Mouse (Mus musculus): ENCODE measurements around the gene Tex101. TPM values are rescaled to one million over a fixed set of nuclear protein-coding genes. Genes with fewer than 3 reads are reported as not detected.

The Tex101 gene
- total and polyA plus RNA-seq, 2 experiments from 2014 or later: not detected

DNA sequence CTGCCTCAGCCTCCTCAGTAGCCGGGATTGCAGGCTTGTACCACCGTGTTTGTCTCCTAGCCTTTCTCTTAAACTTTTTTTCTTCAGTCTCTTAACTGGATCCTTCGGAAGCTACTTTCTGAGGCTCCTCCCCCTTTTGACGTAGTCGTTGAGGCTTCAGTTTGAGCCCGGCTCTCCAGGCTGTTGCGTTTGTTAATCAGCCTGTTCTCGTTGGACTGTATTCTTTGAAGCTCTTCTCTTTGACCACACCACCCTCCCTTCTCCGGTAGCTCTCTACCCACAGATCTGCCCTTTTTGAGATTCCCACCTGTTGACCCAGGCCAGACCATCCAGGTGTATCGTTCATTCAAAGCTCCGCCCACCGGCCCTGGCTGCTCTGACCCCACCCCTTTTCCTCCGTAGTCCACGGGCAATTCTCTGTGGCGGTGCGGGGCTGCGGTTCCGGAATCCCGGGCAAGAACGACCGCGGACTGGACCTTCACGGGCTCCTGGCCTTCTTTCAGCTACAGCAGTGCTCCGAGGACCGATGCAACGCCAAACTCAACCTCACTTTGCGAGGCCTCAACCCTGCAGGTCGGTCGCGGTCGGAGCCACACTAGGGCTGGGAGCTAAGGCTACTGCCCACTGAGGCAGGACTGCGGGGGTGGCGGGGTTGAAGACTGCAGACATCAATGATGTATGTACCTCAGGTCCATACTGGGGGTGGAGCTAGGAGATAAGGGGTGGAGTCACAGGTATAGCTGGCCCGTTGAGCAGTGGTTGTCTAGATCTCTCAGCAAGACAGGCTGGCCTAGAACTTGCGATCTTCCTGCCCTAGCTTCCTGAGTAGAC lies 38.2 kb downstream of the Tex101 start:
- no peak for TF ChIP-seq CTCF (IDR thresholded peaks at IDR 0.05)
- peak overlapping the region; percentile 82 for H3K4me2 ChIP-seq (ENCODE audit: low read depth, low read length, poor library complexity, severe bottlenecking)
- no peaks in the 10 kb centered on the region for H3K4me1 ChIP-seq (ENCODE audit: insufficient read depth, low read length)
- H3K27ac ChIP-seq (ENCODE audit: low read depth, low read length): no peak overlapping the region
- no peaks in the 10 kb centered on the region for H3K36me3 ChIP-seq (ENCODE audit: insufficient read depth, low read length)
- no peaks in the 10 kb centered on the region for H3K9me3 ChIP-seq (ENCODE audit: low read length)
- H3K4me3 ChIP-seq (ENCODE audit: low read depth, low read length): peak overlapping the region; percentile 42
- peak; percentile 36; the same call in 1 of the 2 replicates for ATAC-seq (ENCODE audit: low FRiP score)
- peaks cover 35% of the 10 kb centered on the region for H3K27me3 ChIP-seq (ENCODE audit: insufficient read depth, low read length)
- H3K9ac ChIP-seq (replicated peaks; ENCODE audit: low read length, poor library complexity, severe bottlenecking): 0 out of 2 replicates have a peak overlapping the region, but pooled peaks have one; percentile 36
- 4% methylated on average over 35 of the region's 35 CpGs for WGBS
- no peak for DNase-seq (ENCODE audit: low spot score)

DNA sequence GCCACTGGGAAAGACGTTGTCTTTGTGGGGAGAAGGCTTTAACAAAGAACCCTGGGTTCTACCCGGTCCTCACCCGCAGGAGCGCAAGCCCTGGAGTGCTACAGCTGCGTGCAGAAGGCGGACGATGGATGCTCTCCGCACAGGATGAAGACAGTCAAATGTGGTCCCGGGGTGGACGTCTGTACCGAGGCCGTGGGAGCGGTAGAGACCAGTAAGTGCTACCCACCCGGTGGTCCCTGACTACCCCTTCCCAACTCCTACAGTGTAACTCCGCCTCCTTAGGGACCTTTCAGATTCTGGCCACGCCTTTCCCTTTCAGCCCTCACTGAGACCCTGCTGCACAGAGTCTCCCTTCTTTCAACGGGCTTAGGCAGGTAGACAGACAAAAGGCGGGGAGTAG lies 39.4 kb downstream of the Tex101 start:
- Histone ChIP-seq H3K9ac (replicated peaks; ENCODE audit: low read length, poor library complexity, severe bottlenecking) (no peak overlapping the region), H3K36me3 (ENCODE audit: insufficient read depth, low read length) (no peaks in the 10 kb centered on the region), H3K27ac (ENCODE audit: low read depth, low read length) (no peak overlapping the region), H3K4me2 (ENCODE audit: low read depth, low read length, poor library complexity, severe bottlenecking) (peak overlapping the region; percentile 82), H3K4me3 (ENCODE audit: low read depth, low read length) (0 out of 2 replicates have a peak overlapping the region, but pooled peaks have one; percentile 8), H3K4me1 (ENCODE audit: insufficient read depth, low read length) (no peaks in the 10 kb centered on the region), H3K27me3 (ENCODE audit: insufficient read depth, low read length) (peaks cover 35% of the 10 kb centered on the region), H3K9me3 (ENCODE audit: low read length) (no peaks in the 10 kb centered on the region)
- WGBS: under 1% methylated on average over 18 of the region's 18 CpGs
- TF ChIP-seq CTCF (IDR thresholded peaks at IDR 0.05): no peak
- no peak for DNase-seq (ENCODE audit: low spot score)
- no peak for ATAC-seq (ENCODE audit: low FRiP score)

DNA sequence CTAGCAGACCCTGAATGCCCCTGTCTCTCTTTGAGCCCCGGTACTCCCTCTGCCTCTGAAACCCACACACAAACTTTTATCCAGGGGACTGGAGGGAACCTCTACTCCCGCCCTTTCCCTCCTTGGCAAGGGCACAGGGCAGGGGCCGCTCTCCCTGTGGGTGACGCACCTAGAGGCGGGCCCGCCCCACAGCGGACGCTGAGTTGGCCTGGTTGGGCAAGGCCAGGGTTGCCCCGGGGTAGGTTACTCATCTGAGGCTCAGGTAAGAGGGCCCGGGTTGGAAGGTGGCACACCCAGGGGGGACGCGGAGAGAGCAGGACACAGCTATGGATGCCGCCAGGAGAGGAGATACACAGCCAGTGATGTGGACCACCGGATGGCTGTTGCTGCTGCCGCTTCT lies 40.2 kb downstream of the Tex101 start, which contains the start of gene Lypd3:
TSS of gene Lypd3 (plus strand) at position 287 of the 400 bp plus-strand sequence.
- no peak within 1 kb of the TSS for H3K27ac ChIP-seq (ENCODE audit: low read depth, low read length)
- TF ChIP-seq CTCF (IDR thresholded peaks at IDR 0.05): no peak
- no peaks in the 10 kb centered on the region for H3K36me3 ChIP-seq (ENCODE audit: insufficient read depth, low read length)
- ATAC-seq (ENCODE audit: low FRiP score) (no peak), DNase-seq (ENCODE audit: low spot score) (no peak)
- 22% methylated on average over 15 of the region's 15 CpGs for WGBS
- no peak within 1 kb of the TSS for H3K9ac ChIP-seq (replicated peaks; ENCODE audit: low read length, poor library complexity, severe bottlenecking)
- H3K4me3 ChIP-seq (ENCODE audit: low read depth, low read length): 0 out of 2 replicates have a peak within 1 kb of the TSS, but pooled peaks have one; percentile 8
- H3K4me2 ChIP-seq (ENCODE audit: low read depth, low read length, poor library complexity, severe bottlenecking): peak within 1 kb of the TSS; percentile 82
- H3K9me3 ChIP-seq (ENCODE audit: low read length): no peaks in the 10 kb centered on the region
- H3K4me1 ChIP-seq (ENCODE audit: insufficient read depth, low read length): no peaks in the 10 kb centered on the region
- peaks cover 35% of the 10 kb centered on the region for H3K27me3 ChIP-seq (ENCODE audit: insufficient read depth, low read length)

DNA sequence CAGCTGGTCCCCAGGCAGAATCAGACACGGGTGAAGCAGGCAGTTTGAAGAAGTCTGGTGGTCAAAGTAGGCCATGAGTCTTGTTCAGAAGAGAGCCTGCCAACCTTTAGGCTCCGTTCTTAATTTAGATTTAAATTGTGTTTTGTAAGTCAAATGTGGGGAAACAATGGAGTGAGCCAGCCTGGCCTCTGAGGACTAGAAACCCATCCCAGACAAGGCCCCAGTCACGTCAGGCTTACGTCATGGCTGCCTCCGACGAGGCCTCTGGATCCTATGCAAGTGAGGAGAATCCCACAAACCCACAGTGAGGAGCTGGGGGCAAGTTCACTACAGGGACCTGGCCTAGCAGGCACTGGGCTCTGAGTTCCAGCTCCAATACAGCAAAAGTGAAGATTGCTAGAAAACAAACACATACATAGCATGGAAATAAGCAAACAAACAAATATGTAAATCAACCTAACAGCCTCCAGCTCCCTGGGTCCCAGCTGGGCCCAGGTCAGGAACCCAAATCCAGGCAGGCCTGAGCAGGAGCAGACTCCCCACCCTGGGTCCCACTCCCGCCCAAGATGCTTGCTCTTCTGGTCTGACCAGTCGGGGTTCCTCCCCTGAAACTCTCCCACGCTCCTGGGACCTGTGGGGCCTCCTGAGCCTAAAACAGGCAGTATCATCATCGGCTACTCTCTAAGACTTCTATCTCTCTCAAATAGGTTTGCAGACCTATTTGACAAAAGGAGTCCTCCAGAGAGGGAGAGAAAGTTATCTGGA lies 46.2 kb downstream of the Tex101 start:
- no peak for TF ChIP-seq CTCF (IDR thresholded peaks at IDR 0.05)
- Histone ChIP-seq H3K9ac (replicated peaks; ENCODE audit: low read length, poor library complexity, severe bottlenecking) (no peak overlapping the region), H3K27ac (ENCODE audit: low read depth, low read length) (no peak overlapping the region), H3K4me3 (ENCODE audit: low read depth, low read length) (no peak overlapping the region), H3K36me3 (ENCODE audit: insufficient read depth, low read length) (no peaks in the 10 kb centered on the region), H3K9me3 (ENCODE audit: low read length) (no peaks in the 10 kb centered on the region), H3K4me2 (ENCODE audit: low read depth, low read length, poor library complexity, severe bottlenecking) (no peak overlapping the region), H3K27me3 (ENCODE audit: insufficient read depth, low read length) (no peaks in the 10 kb centered on the region), H3K4me1 (ENCODE audit: insufficient read depth, low read length) (no peaks in the 10 kb centered on the region)
- 73% methylated on average over 10 of the region's 10 CpGs for WGBS
- DNase-seq (ENCODE audit: low spot score) (no peak), ATAC-seq (ENCODE audit: low FRiP score) (no peak)

DNA sequence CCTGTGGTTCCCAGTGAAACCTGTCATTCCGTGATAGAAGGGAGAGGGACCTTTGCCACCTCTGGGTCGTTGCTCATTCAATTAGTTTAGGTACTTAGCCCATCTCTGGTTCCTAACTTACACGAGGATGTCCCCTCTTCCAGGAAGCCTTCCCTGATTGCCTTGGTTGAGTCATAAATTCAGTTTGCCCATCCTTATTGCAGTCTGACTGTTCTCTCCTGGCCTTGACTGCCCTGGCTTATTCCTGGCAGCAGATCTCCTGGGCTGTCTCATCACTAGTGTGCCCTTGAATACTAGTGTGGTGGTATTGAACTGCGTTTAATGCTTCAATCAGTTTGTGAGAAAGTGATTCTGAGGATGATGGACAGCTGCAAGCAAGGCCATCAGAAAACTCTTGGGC lies 46.8 kb downstream of the Tex101 start:
- WGBS: 77% methylated on average over 4 of the region's 4 CpGs
- Histone ChIP-seq H3K4me3 (ENCODE audit: low read depth, low read length) (no peak overlapping the region), H3K4me1 (ENCODE audit: insufficient read depth, low read length) (no peaks in the 10 kb centered on the region), H3K36me3 (ENCODE audit: insufficient read depth, low read length) (no peaks in the 10 kb centered on the region), H3K9ac (replicated peaks; ENCODE audit: low read length, poor library complexity, severe bottlenecking) (no peak overlapping the region), H3K27me3 (ENCODE audit: insufficient read depth, low read length) (no peaks in the 10 kb centered on the region), H3K27ac (ENCODE audit: low read depth, low read length) (no peak overlapping the region), H3K4me2 (ENCODE audit: low read depth, low read length, poor library complexity, severe bottlenecking) (no peak overlapping the region), H3K9me3 (ENCODE audit: low read length) (no peaks in the 10 kb centered on the region)
- DNase-seq (ENCODE audit: low spot score): no peak
- no peak for TF ChIP-seq CTCF (IDR thresholded peaks at IDR 0.05)
- ATAC-seq (ENCODE audit: low FRiP score): no peak
